ENCODE assay signal across 8 mouse cellular contexts in genomic region chr17:65643051-65643521, GRCm38 (mm10). TPM values are rescaled to one million over a fixed set of nuclear protein-coding genes. Genes with fewer than 3 reads are reported as not detected.
DNase-seq lines count a peak whose midpoint lies in the region; ATAC-seq lines count a peak whose summit lies in the region.

No protein-coding gene starts in this region.

- no peak overlapping the region for H3K4me3 ChIP-seq in stomach, embryonic 15.5 days (replicated peaks)

- 22% methylated on average over 10 of the region's 10 CpGs for WGBS in stomach, embryonic 15.5 days

- no peaks in the 10 kb centered on the region for H3K27me3 ChIP-seq in stomach, embryonic 15.5 days (replicated peaks)

- ATAC-seq in stomach, embryonic 15.5 days (ENCODE audit: insufficient read depth, low FRiP score, low read depth), result peak; percentile 54; the same call in 1 of the 2 replicates

- H3K4me1 ChIP-seq in stomach, embryonic 15.5 days, result peaks cover 11% of the 10 kb centered on the region; the same call in 1 of the 2 replicates

- H3K9ac ChIP-seq in stomach, embryonic 15.5 days, result 0 out of 2 replicates have a peak overlapping the region, but pooled peaks have one; percentile 4

- H3K36me3 ChIP-seq in stomach, embryonic 15.5 days, result no peaks in the 10 kb centered on the region

- DNase-seq in embryo, embryonic 9.5 days (ENCODE audit: extremely low spot score), result peak; percentile 8
- DNase-seq in embryo, embryonic 11 days, result no peak
- peak; percentile 22 for DNase-seq in MN1 (ENCODE audit: low spot score)
- peak; percentile 23 to 29 for DNase-seq in frontal cortex, postnatal 10 days (ENCODE audit: low spot score in 2 of 2)
- peak; percentile 61 to 64 for DNase-seq in layer of hippocampus, adult 18-20 months (ENCODE audit: low spot score in 2 of 2)
- peak; percentile 53 to 83 for DNase-seq in lung, postnatal 4 days
- DNase-seq in ovary, adult 18-20 months (ENCODE audit: low spot score), result no peak

- H3K27ac ChIP-seq in stomach, embryonic 15.5 days, result peak overlapping the region; percentile 79; the same call in 1 of the 2 replicates

- H3K4me2 ChIP-seq in stomach, embryonic 15.5 days, result peak overlapping the region; percentile 22; the same call in 1 of the 2 replicates

- H3K9me3 ChIP-seq in stomach, embryonic 15.5 days, result no peaks in the 10 kb centered on the region

RNA-seq across cellular contexts. Expression of gene Txndc2, which starts 1.1 kb away (rescaled TPM):
- total RNA-seq in layer of hippocampus, adult 18-20 months (2021), result not detected
- not detected in 2 replicates for polyA plus RNA-seq in stomach, embryonic 15.5 days (2015; fragmentation: Nextera tagmentation; extraction: Ambion mirVana)

RNA-seq across cellular contexts. Expression of gene Vapa, which starts 29.7 kb away (rescaled TPM):
- 100 to 1,000 TPM; 129 to 132 TPM for total RNA-seq in layer of hippocampus, adult 18-20 months (2021)
- polyA plus RNA-seq in stomach, embryonic 15.5 days (2015; fragmentation: Nextera tagmentation; extraction: Ambion mirVana), result 204 and 207 TPM in 2 replicates

Comparison
In these comparisons a context has a peak if more than half of its experiments do, and no peak if none do; other contexts are left out.
1. DNase-seq: peak in embryo, embryonic 9.5 days (single experiment), MN1 (single experiment), frontal cortex, postnatal 10 days (2 of 2), layer of hippocampus, adult 18-20 months (2 of 2) and lung, postnatal 4 days (2 of 2); none in embryo, embryonic 11 days (single experiment) and ovary, adult 18-20 months (single experiment).